Mouse (Mus musculus) limb, embryonic 14.5 days (tissue): ENCODE data around the gene Baz2a. TPM values are rescaled to one million over a fixed set of nuclear protein-coding genes. Genes with fewer than 3 reads are reported as not detected.

Source experiments
- ATAC-seq: fragments of 200-750 bp; cut with Nextera tagmentation; 2 replicates; pipeline ENCODE4 v1.8.0; 2017; ENCODE audit warnings: low read depth, moderate number of reproducible peaks, moderate TSS enrichment; ENCODE audit not compliant: low FRiP score
- DNase-seq: peaks from one replicate; pipeline ENCODE4 v3.0.0-alpha.2; 2015; ENCODE audit warnings: low spot score
- H3K27ac ChIP-seq: fragments of 300-500 bp; sonication (generic); replicated peaks from 2 replicates; pipeline ENCODE4 v1.5.1; 2014; ENCODE audit warnings: low read depth, mild to moderate bottlenecking, low read length, moderate library complexity, mixed read lengths
- H3K27me3 ChIP-seq: fragments of 300-500 bp; sonication (generic); 2 replicates; pipeline ENCODE4 v1.6.1; 2014; ENCODE audit warnings: low read length, mixed read lengths; ENCODE audit not compliant: control insufficient read depth, insufficient read depth
- H3K36me3 ChIP-seq: fragments of 300-500 bp; sonication (generic); 2 replicates; pipeline ENCODE4 v1.6.1; 2014; ENCODE audit warnings: mild to moderate bottlenecking, low read length, moderate library complexity, mixed read lengths; ENCODE audit not compliant: control insufficient read depth, insufficient read depth
- H3K4me1 ChIP-seq: fragments of 300-500 bp; sonication (generic); 2 replicates; pipeline ENCODE4 v1.6.1; 2014; ENCODE audit warnings: antibody characterized with exemption, low read length, mixed read lengths; ENCODE audit not compliant: control insufficient read depth, insufficient read depth
- H3K4me2 ChIP-seq: fragments of 300-500 bp; sonication (generic); replicated peaks from 2 replicates; pipeline ENCODE4 v1.6.1; 2014; ENCODE audit warnings: low read depth, mild to moderate bottlenecking, low read length, moderate library complexity; ENCODE audit not compliant: severe bottlenecking
- H3K4me3 ChIP-seq: fragments of 300-500 bp; sonication (generic); replicated peaks from 2 replicates; pipeline ENCODE4 v1.5.1; 2014; ENCODE audit warnings: low read length
- H3K9ac ChIP-seq: fragments of 300-500 bp; sonication (generic); 2 replicates; pipeline ENCODE4 v1.6.1; 2014; ENCODE audit warnings: mild to moderate bottlenecking, low read depth, low read length, moderate library complexity; ENCODE audit not compliant: severe bottlenecking
- H3K9me3 ChIP-seq: fragments of 300-500 bp; sonication (generic); 2 replicates; pipeline ENCODE4 v1.6.1; 2016; ENCODE audit warnings: low read length; ENCODE audit not compliant: control insufficient read depth
- POLR2A ChIP-seq: fragments of 200-500 bp; IDR thresholded peaks from 2 replicates; pipeline ENCODE4 v1.8.0; 2012; ENCODE audit warnings: inconsistent platforms, mild to moderate bottlenecking, moderate library complexity, borderline replicate concordance; ENCODE audit not compliant: insufficient read depth, insufficient read length; ENCODE audit errors: extremely low read depth
- WGBS: fragments of 180-500 bp; shearing (Covaris S2); extraction: QIAGEN DNeasy Blood & Tissue Kit; methylation state at CpG from one replicate; pipeline ENCODE4 v1.1.7; 2014; 5-methylcytosine and 5-hydroxymethylcytosine counted together
- polyA plus RNA-seq, 2 experiments: library from polyadenylated mRNA; depleted of rRNA in 1 of 2; stranded (reverse) in 1 of 2; unstranded in 1 of 2; fragments of >200 nt; fragmentation: Nextera tagmentation in 1 of 2; extraction: Ambion mirVana in 1 of 2; gene quantifications; 2 replicates each; pipeline versions ENCODE4 v1.2.1 to v1.2.3; 2012 to 2014

The Baz2a gene
- polyA plus RNA-seq (2012; rRNA removed) (28.3 and 31.1 TPM in 2 replicates), polyA plus RNA-seq (2014; fragmentation: Nextera tagmentation; extraction: Ambion mirVana) (17.5 and 18.2 TPM in 2 replicates)

DNA sequence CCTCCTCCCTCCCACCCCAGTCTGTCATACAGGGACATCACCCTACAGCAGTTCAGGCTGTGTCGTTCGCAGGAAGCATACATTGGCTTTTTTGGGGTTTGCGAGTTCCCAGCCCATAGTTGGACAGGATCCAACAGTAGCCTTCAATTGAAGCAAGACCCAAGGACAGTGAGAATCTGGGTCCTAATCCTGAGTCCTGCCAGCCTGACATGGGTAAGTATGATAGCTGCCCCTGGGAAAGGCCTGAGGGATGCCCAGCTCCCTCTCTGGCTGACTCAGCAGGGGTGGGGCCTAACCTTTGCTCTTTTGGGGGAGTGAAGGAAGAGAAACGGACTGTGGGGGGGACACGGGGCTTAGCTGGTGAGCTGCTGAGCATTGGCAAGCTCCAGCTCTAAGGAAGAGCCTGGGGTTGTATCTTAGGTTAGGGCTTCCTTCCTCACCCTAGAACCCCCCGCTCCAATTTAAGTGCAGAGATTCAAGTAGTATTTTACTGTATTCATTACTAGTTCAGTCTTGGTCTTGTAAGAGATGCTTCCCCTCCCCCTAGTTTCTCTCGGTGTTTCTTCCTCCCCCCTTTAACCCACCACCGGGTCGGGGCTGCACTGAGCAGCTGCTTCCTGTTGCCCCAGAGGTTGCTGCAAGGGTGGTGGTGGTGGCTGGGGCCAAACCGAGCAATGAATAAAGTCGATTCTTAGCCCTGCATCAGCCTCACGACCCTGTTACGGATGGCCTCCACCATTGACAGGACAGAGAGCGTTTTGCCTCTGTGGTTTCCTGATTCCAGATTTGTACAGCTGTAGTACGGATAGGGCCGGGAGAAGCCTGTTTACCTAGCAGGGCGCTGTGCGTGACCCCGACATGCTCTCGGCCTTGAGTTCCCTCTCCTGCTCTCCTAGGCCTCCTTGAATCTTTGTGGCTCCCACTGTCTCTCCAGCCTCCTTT lies at the start of gene Baz2a:
TSS of gene Baz2a (plus strand) at position 14 of the 942 bp plus-strand sequence.
- ATAC-seq (no peak; the same call in 1 of the 2 replicates), DNase-seq (peak; percentile 15)
- Histone ChIP-seq H3K27me3 (no peaks in the 10 kb centered on the region), H3K4me2 (peak within 1 kb of the TSS; percentile 92), H3K9ac (peak within 1 kb of the TSS; percentile 73), H3K36me3 (peaks cover 41% of the 10 kb centered on the region), H3K27ac (peak within 1 kb of the TSS; percentile 78), H3K9me3 (no peaks in the 10 kb centered on the region), H3K4me1 (peaks cover 24% of the 10 kb centered on the region), H3K4me3 (peak within 1 kb of the TSS; percentile 85)
- under 1% methylated on average over 20 of the region's 20 CpGs for WGBS
- no peak for TF ChIP-seq POLR2A

DNA sequence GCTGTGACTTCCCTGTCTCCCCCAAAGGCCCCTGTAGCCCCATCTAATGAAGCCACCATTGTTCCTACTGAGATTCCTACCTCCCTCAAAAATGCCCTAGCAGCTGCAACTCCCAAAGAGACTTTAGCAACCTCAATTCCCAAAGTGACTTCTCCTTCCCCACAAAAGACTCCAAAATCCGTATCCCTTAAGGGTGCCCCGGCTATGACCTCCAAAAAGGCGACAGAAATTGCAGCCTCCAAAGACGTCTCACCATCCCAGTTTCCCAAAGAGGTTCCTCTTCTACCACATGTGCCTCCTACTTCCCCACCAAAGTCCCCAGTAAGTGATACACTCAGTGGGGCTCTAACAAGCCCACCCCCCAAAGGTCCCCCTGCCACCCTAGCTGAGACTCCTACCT lies 49.7 kb upstream of the Baz2a start:
- no peak overlapping the region for H3K4me2 ChIP-seq
- ATAC-seq: no peak
- no peak for DNase-seq
- no peaks in the 10 kb centered on the region for H3K27me3 ChIP-seq
- H3K9ac ChIP-seq: no peak overlapping the region; the same call in 1 of the 2 replicates
- H3K4me1 ChIP-seq: peaks cover 21% of the 10 kb centered on the region
- no peak overlapping the region for H3K27ac ChIP-seq
- no peaks in the 10 kb centered on the region for H3K9me3 ChIP-seq
- TF ChIP-seq POLR2A: no peak
- no peak overlapping the region for H3K4me3 ChIP-seq
- WGBS: 77% methylated on average over 4 of the region's 4 CpGs
- H3K36me3 ChIP-seq: peaks cover 82% of the 10 kb centered on the region

DNA sequence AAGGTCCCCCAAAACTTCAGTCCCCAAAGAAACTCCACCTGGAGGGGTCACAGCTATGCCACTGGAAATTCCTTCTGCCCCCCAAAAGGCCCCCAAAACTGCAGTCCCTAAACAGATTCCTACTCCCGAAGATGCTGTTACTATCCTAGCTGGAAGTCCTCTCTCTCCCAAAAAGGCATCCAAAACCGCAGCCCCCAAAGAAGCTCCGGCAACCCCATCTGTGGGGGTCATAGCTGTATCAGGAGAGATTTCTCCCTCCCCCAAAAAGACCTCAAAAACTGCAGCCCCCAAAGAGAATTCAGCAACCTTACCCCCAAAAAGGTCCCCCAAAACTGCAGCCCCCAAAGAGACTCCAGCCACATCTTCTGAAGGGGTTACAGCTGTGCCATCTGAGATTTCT lies 48.9 kb upstream of the Baz2a start:
- H3K36me3 ChIP-seq: peaks cover 89% of the 10 kb centered on the region
- 85% methylated on average over 3 of the region's 3 CpGs for WGBS
- no peak for ATAC-seq
- no peak for DNase-seq
- H3K4me2 ChIP-seq: no peak overlapping the region
- no peak overlapping the region for H3K4me3 ChIP-seq
- H3K27me3 ChIP-seq: no peaks in the 10 kb centered on the region
- no peak overlapping the region for H3K27ac ChIP-seq
- H3K4me1 ChIP-seq: peaks cover 16% of the 10 kb centered on the region
- TF ChIP-seq POLR2A: no peak
- H3K9me3 ChIP-seq: no peaks in the 10 kb centered on the region
- H3K9ac ChIP-seq: no peak overlapping the region

DNA sequence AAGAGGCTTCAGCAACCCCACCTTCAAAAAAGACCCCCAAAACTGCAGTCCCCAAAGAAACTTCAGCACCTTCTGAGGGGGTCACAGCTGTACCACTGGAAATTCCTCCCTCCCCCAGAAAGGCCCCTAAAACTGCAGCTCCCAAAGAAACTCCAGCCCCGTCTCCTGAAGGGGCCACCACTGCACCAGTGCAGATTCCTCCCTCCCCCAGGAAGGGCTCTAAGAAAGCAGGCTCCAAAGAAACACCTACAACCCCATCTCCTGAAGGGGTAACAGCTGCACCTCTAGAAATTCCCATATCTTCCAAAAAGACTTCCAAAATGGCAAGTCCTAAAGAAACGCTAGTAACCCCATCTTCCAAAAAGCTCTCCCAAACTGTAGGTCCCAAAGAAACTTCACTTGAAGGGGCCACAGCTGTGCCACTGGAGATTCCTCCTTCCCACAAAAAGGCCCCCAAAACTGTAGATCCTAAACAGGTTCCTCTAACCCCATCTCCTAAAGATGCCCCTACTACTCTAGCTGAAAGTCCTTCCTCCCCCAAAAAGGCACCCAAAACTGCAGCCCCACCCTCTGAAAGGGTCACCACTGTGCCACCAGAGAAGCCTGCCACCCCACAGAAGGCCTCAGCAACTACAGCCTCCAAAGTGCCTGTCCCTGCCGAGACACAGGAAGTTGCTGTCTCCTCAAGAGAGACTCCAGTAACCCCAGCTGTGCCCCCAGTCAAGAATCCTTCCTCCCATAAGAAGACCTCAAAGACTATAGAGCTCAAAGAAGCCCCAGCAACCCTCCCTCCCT lies 48.1 kb upstream of the Baz2a start:
- Histone ChIP-seq H3K27me3 (no peaks in the 10 kb centered on the region), H3K9me3 (no peaks in the 10 kb centered on the region), H3K4me3 (no peak overlapping the region), H3K4me2 (no peak overlapping the region), H3K27ac (no peak overlapping the region), H3K4me1 (peaks cover 11% of the 10 kb centered on the region), H3K36me3 (peaks cover 97% of the 10 kb centered on the region), H3K9ac (no peak overlapping the region)
- no peak for TF ChIP-seq POLR2A
- no peak for ATAC-seq
- 72% methylated on average over 3 of the region's 3 CpGs for WGBS
- no peak for DNase-seq

DNA sequence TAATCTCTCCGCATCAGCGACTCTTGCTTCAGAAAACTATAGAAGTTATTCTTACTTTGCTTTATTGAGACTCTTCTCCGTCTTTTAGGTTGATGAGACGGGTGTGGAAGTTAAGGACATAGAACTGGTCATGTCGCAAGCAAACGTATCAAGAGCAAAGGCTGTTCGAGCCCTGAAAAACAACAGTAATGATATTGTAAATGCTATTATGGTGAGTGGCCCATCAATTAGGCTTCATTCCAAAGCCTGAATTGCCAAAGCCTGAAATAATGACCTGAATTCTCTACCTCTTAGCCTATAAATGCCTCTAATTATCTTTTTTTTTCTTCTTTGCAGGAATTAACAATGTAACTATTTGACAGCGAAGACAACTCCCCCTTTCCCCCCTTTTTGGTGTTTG lies 43.2 kb upstream of the Baz2a start:
- Histone ChIP-seq H3K4me2 (no peak overlapping the region), H3K9me3 (no peaks in the 10 kb centered on the region), H3K27ac (no peak overlapping the region), H3K9ac (no peak overlapping the region), H3K27me3 (no peaks in the 10 kb centered on the region), H3K4me1 (no peaks in the 10 kb centered on the region), H3K36me3 (peaks cover 81% of the 10 kb centered on the region), H3K4me3 (no peak overlapping the region)
- no peak for TF ChIP-seq POLR2A
- ATAC-seq (no peak), DNase-seq (no peak)
- WGBS: 96% methylated on average over 8 of the region's 8 CpGs
